Mouse (Mus musculus): ENCODE data around the gene Gm3238. TPM values are rescaled to one million over a fixed set of nuclear protein-coding genes. Genes with fewer than 3 reads are reported as not detected.
"Not testable (repeated sequence)": the region's sequence is repeated elsewhere in the genome, so short reads cannot be mapped to it uniquely, and the experiment has no call there.

The Gm3238 gene
- total RNA-seq, 2 experiments from 2014 or later: not detected

DNA sequence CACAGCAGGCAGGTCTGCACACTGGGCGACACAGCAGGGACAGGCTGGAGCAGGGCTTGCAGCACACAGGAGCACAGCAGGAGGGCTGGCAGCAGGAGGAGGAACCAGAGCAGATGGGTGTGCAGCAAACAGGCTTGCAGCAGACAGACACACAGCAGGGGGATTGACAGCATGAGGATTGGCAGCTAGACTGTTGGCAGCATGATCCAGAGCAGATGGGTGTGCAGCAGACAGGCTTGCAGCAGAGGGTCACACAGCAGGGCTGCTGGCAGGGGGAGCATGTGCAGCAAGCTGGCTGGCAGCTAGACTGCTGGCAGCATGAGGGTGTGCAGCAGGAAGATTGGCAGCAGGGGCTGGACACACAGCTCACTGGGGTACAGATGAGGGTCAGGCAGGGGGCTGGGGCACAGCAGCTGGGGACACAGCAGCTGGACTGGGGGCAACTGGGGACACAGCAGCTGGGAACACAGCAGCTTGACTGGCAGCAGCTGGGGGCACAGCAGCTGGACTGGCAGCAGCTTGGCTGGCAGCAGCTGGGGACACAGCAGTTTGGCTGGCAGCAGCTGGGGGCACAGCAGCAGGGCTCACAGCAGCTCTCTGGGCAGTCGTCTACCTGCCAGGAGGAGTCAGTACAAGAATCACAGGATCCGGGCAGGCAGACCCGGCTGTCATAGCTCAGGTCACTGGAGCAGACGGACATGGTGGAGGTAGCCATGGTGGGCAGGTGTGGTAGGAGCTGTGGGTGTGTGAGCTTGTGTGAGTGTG, 29.0 kb downstream of the Gm3238 start, which contains the start of gene Gm18596:
Gene Gm18596 (minus strand): TSS at position 715 of the 765 bp plus-strand sequence.
- not testable (repeated sequence) for DNase-seq

DNA sequence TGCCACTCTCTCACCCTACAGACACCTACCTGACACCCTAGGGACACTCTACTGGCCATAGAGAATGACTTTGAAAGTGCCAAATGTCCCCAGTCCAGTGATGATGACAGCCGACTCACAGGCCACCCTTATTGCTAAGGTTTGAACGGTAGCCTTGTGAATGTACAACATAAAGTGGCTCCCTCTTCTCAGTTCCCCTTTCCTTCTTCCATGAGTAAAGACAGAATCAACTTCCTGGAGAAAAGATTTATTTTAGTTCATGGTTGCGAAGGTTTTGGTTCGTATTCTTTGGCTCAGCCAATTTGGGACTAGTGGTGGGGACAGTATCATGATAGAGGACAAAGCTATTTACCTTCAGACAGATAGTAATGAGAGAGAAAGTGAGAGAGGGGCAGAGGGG, 32.2 kb downstream of the Gm3238 start:
- no peak for DNase-seq

DNA sequence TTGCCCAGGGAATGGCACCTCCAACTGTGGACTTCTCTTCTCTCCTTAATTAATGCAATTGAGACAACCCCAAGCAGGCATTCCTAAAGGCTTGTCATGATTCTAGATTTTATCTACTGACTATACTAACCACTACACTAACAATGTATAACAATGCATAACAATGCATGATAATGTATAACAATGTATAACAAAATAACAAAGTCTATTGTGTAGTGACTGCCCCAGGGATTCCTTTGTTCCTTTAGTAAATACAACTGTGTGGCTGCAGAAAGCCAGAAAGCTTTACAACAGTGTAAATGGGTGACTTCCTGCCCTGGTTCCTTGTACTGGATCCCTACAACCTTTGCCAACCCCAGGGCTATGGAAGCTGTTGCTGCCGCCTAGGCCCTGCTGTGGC, 35.2 kb downstream of the Gm3238 start:
- no peak for DNase-seq

DNA sequence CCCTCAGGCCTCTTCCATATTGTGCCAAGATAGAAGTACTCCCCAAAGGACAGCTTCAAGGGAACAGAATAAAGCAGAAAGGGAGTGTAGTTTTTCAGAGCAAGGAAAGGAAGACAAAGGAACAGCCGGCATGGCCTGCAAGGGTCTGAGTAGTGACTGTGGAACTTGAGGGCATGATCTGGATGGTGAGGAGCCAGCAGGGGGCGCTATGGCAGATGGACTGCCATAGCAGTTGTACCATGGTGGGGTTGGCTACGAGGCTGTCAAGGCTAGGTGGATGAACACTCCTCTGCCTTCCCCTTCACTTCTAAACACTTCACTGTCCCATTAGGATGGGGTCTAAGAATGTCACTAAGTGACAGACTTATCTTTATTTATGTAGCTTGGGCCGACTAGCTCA, 41.9 kb downstream of the Gm3238 start:
- peak; percentile 12 to 43 for DNase-seq

DNA sequence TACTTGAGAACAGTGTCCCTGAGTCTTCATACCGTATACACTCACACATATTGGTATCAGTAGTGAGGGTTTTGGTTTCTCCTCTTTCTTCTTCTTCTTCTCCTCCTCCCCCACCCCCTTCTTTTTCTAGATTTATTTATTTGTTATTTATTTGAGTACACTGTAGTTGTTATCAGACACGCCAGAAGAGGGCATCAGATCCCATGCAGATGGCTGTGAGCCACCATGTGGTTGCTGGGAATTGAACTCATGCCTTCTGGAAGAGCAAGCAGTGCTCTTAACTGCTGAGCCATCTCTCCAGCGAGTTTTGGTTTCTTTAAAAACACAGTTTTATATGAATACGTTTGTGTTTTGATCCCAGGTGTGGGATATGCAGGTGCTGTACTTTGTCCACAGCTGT, 42.8 kb downstream of the Gm3238 start:
- no peak for DNase-seq

DNA sequence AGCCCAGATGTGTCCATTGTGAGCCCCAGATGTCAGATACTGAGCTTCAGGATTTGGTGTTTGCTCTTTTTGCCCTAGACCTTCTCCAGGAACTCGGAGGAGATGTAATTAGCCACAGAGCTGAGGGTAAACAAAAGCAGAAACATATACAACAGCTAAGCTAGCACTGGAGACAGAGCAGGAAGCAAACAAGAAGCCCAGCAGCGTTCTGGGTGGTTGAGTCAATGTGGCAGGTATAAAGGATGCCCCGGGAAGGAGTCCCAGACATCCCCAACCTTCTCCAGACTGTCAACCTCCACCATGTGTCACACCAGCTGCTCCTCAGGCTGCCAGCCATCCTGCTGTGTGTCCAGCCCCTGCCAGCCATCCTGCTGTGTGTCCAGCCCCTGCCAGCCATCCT, 44.9 kb downstream of the Gm3238 start, which contains the start of gene Gm10100:
Gene Gm10100 (plus strand): TSS at position 301 of the 400 bp plus-strand sequence.
- no peak for DNase-seq

DNA sequence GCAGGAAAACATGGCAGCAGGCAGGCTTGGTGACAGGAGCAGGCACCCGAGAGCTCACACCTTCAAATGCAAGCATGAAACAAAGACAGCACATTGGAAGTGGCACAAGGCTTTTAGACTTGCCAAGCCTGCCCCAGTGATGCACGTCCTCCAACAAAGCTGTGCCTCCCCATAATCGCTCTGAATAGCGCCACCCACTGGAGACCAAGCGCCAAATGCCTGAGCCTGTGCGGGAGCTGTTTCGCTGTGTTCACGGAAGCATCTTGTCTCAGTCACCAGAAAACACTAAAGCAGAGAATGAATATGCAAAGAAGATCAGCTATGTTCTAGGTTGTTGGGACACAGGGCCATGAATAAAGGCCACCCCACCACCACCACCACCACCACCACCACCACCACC, 46.3 kb downstream of the Gm3238 start:
- DNase-seq: no peak

Other genes starting within 250 kb of the Gm3238 start
- gene Itgb2, start 241.1 kb downstream of the Gm3238 start, total RNA-seq (2021): 1 to 10 TPM; 4.2 to 9.1 TPM
- gene Pttg1ip, start 189.6 kb downstream of the Gm3238 start, total RNA-seq (2021): 100 to 1,000 TPM; 197 to 219 TPM
- 100 to 1,000 TPM in 1 of 2 experiments, 10 to 100 TPM in 1; 89.0 to 106 TPM for gene Sumo3, start 165.2 kb downstream of the Gm3238 start, total RNA-seq (2021)
- 10 to 100 TPM; 24.1 to 27.6 TPM for gene Gm49325, start 165.1 kb downstream of the Gm3238 start, total RNA-seq (2021)
- 10 to 100 TPM; 57.3 to 67.6 TPM for gene Ube2g2, start 149.1 kb downstream of the Gm3238 start, total RNA-seq (2021)
- gene Tspear, start 84.8 kb downstream of the Gm3238 start, total RNA-seq (2021): under 1 TPM; 0.16 to 0.23 TPM
- gene Gm19402, start 80.6 kb downstream of the Gm3238 start, total RNA-seq (2021): not detected
- gene Gm9508, start 74.1 kb downstream of the Gm3238 start, total RNA-seq (2021): not detected
- gene Gm10272, start 64.7 kb downstream of the Gm3238 start, total RNA-seq (2021): not detected
- gene Gm10024, start 59.9 kb downstream of the Gm3238 start, total RNA-seq (2021): not detected
- gene Gm10142, start 55.5 kb downstream of the Gm3238 start, total RNA-seq (2021): not detected
- not detected for gene Krtap12-1, start 50.7 kb downstream of the Gm3238 start, total RNA-seq (2021)
- not detected for gene Gm10100, start 44.8 kb downstream of the Gm3238 start, total RNA-seq (2021)
- gene Gm18596, start 28.7 kb downstream of the Gm3238 start, total RNA-seq (2021): not detected
- gene Gm9736, start 20.0 kb downstream of the Gm3238 start, total RNA-seq (2021): not detected
- not detected for gene Gm3233, start 11.6 kb downstream of the Gm3238 start, total RNA-seq (2021)
- gene Gm7138, start 5.6 kb upstream of the Gm3238 start, total RNA-seq (2021): not detected
- gene Gm3250, start 11.2 kb upstream of the Gm3238 start, total RNA-seq (2021): not detected
- not detected for gene Gm7137, start 16.9 kb upstream of the Gm3238 start, total RNA-seq (2021)
- gene Gm9639, start 23.8 kb upstream of the Gm3238 start, total RNA-seq (2021): not detected
- gene Gm19668, start 27.8 kb upstream of the Gm3238 start, total RNA-seq (2021): not detected
- gene Gm9507, start 40.5 kb upstream of the Gm3238 start, total RNA-seq (2021): not detected
- not detected for gene Gm2696, start 43.4 kb upstream of the Gm3238 start, total RNA-seq (2021)
- not detected for gene Krtap10-4, start 55.8 kb upstream of the Gm3238 start, total RNA-seq (2021)
- not detected for gene Krtap10-10, start 64.6 kb upstream of the Gm3238 start, total RNA-seq (2021)
- gene Gm36176, start 75.5 kb upstream of the Gm3238 start, total RNA-seq (2021): not detected
- not detected for gene Gm10318, start 81.5 kb upstream of the Gm3238 start, total RNA-seq (2021)
- gene Gm3285, start 90.7 kb upstream of the Gm3238 start, total RNA-seq (2021): not detected
- gene Lrrc3, start 131.2 kb upstream of the Gm3238 start, total RNA-seq (2021): 1 to 10 TPM; 4.2 to 5.7 TPM
- 1 to 10 TPM; 2.2 to 4.7 TPM for gene Trpm2, start 199.2 kb upstream of the Gm3238 start, total RNA-seq (2021)
- gene 1810043G02Rik, start 207.2 kb upstream of the Gm3238 start, total RNA-seq (2021): 10 to 100 TPM; 18.6 to 20.9 TPM
- 100 to 1,000 TPM; 116 to 131 TPM for gene Pfkl, start 238.8 kb upstream of the Gm3238 start, total RNA-seq (2021)